Mouse (Mus musculus): ENCODE measurements around the gene BC025920.

GRCm38 (mm10) chr10:81601396-81601905 lies 4.6 kb upstream of the BC025920 start:
- TF ChIP-seq GATA1 (IDR thresholded peaks at IDR 0.05; ENCODE audit: borderline replicate concordance, low read length) (no peak), FLI1 (IDR thresholded peaks at IDR 0.05; ENCODE audit: low read length) (no peak)

Measured in megakaryocyte, embryonic 14.5 days (primary cell).